Mouse (Mus musculus) hindbrain, embryonic 16.5 days (tissue): ENCODE data around the gene Epha4. TPM values are rescaled to one million over a fixed set of nuclear protein-coding genes. Genes with fewer than 3 reads are reported as not detected.
A peak's percentile ranks its signal among the peaks of the same experiment; 100 is the strongest.

Source experiments
- ATAC-seq: fragments of 200-750 bp; cut with Nextera tagmentation; 2 replicates; pipeline ENCODE4 v1.8.0; 2017; ENCODE audit warnings: moderate TSS enrichment, moderate library complexity
- H3K27ac ChIP-seq: fragments of 300-500 bp; sonication (generic); 2 replicates; pipeline ENCODE4 v1.5.1; 2014; ENCODE audit warnings: low read depth, mild to moderate bottlenecking, control low read depth, low read length, moderate library complexity
- H3K27me3 ChIP-seq: fragments of 300-500 bp; sonication (generic); replicated peaks from 2 replicates; pipeline ENCODE4 v1.6.1; 2014; ENCODE audit warnings: low read length; ENCODE audit not compliant: control insufficient read depth, insufficient read depth
- H3K36me3 ChIP-seq: fragments of 300-500 bp; sonication (generic); 2 replicates; pipeline ENCODE4 v1.6.1; 2014; ENCODE audit warnings: mild to moderate bottlenecking, low read length, moderate library complexity, mixed read lengths; ENCODE audit not compliant: control insufficient read depth, insufficient read depth
- H3K4me1 ChIP-seq: fragments of 300-500 bp; sonication (generic); 2 replicates; pipeline ENCODE4 v1.6.1; 2014; ENCODE audit warnings: low read depth, low read length; ENCODE audit not compliant: control insufficient read depth, insufficient read depth
- H3K4me2 ChIP-seq: fragments of 300-500 bp; sonication (generic); 2 replicates; pipeline ENCODE4 v1.6.1; 2014; ENCODE audit warnings: mild to moderate bottlenecking, low read length, control low read depth, moderate library complexity
- H3K4me3 ChIP-seq: fragments of 300-500 bp; sonication (generic); 2 replicates; pipeline ENCODE4 v1.5.1; 2014; ENCODE audit warnings: mild to moderate bottlenecking, low read length, control low read depth, moderate library complexity
- H3K9ac ChIP-seq: fragments of 300-500 bp; sonication (generic); 2 replicates; pipeline ENCODE4 v1.6.1; 2014; ENCODE audit warnings: low read depth, mild to moderate bottlenecking, control low read depth, low read length, moderate library complexity
- H3K9me3 ChIP-seq: fragments of 300-500 bp; sonication (generic); 2 replicates; pipeline ENCODE4 v1.6.1; 2014; ENCODE audit warnings: mild to moderate bottlenecking, low read length, moderate library complexity; ENCODE audit not compliant: control insufficient read depth
- WGBS: fragments of 180-500 bp; shearing (Covaris S2); extraction: QIAGEN DNeasy Blood & Tissue Kit; methylation state at CpG from one replicate; pipeline ENCODE4 v1.1.7; 2014; 5-methylcytosine and 5-hydroxymethylcytosine counted together
- polyA plus RNA-seq: library from polyadenylated mRNA; unstranded; fragments of >200 nt; fragmentation: Nextera tagmentation; extraction: Ambion mirVana; gene quantifications from 2 replicates; pipeline ENCODE4 v1.2.1, GENCODE M21; 2015

The Epha4 gene
- polyA plus RNA-seq: 37.7 and 40.8 TPM in 2 replicates

- Histone ChIP-seq H3K4me3 (peak within 1 kb of the TSS; percentile 48), H3K9ac (peak within 1 kb of the TSS; percentile 67), H3K4me1 (peaks cover 17% of the 10 kb centered on the region), H3K4me2 (peak within 1 kb of the TSS; percentile 96), H3K27ac (peak within 1 kb of the TSS; percentile 79), H3K9me3 (no peaks in the 10 kb centered on the region), H3K27me3 (no peaks in the 10 kb centered on the region), H3K36me3 (no peaks in the 10 kb centered on the region)
- peak; percentile 95 for ATAC-seq
- WGBS: under 1% methylated on average over 40 of the region's 40 CpGs
Measured at GRCm38 (mm10) chr1:77514963-77515650, at the start of gene Epha4. Epha4 (minus strand) TSS chr1:77515088.

- Histone ChIP-seq H3K9ac (no peak overlapping the region), H3K9me3 (no peaks in the 10 kb centered on the region), H3K4me3 (no peak overlapping the region), H3K36me3 (no peaks in the 10 kb centered on the region), H3K4me2 (no peak overlapping the region), H3K4me1 (peaks cover 3% of the 10 kb centered on the region; the same call in 1 of the 2 replicates), H3K27me3 (no peaks in the 10 kb centered on the region), H3K27ac (no peak overlapping the region)
- 21% methylated on average over 3 of the region's 3 CpGs for WGBS
- no peak for ATAC-seq
Measured at GRCm38 (mm10) chr1:77556199-77556598, 41.3 kb upstream of the Epha4 start.

GRCm38 (mm10) chr1:77551927-77552326 is 37.0 kb upstream of the Epha4 start:
- WGBS: 62% methylated on average over 7 of the region's 7 CpGs
- Histone ChIP-seq H3K27me3 (no peaks in the 10 kb centered on the region), H3K4me1 (peaks cover 3% of the 10 kb centered on the region), H3K27ac (no peak overlapping the region), H3K4me2 (no peak overlapping the region), H3K4me3 (no peak overlapping the region), H3K9ac (no peak overlapping the region), H3K36me3 (no peaks in the 10 kb centered on the region), H3K9me3 (no peaks in the 10 kb centered on the region)
- ATAC-seq: peak; percentile 69

DNA sequence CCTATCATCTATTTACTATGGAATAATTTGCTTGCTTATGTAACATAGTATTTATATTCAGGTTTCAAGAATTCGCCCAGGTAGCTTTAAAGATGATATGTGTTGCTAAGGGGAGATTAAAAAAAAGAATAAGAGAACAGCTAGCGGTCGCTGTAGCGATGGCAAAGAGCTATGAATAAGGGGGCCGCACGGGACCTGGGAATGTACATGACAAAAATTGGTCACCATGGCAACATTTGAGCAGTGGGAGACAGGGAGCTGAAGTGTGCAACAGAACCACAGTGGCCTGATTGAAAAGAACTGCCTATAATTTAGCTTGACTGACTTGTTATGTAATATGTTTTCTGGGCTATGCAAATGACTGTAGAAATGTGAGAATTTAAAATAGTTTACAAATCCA is 30.8 kb upstream of the Epha4 start:
- Histone ChIP-seq H3K36me3 (no peaks in the 10 kb centered on the region), H3K27ac (no peak overlapping the region), H3K27me3 (no peaks in the 10 kb centered on the region), H3K4me1 (peaks cover 16% of the 10 kb centered on the region), H3K4me3 (no peak overlapping the region), H3K9me3 (no peaks in the 10 kb centered on the region), H3K9ac (no peak overlapping the region), H3K4me2 (no peak overlapping the region)
- WGBS: 9% methylated on average over 6 of the region's 6 CpGs
- ATAC-seq: peak; percentile 97

- Histone ChIP-seq H3K9me3 (no peaks in the 10 kb centered on the region), H3K27me3 (no peaks in the 10 kb centered on the region), H3K4me2 (no peak overlapping the region), H3K9ac (no peak overlapping the region), H3K4me1 (peaks cover 16% of the 10 kb centered on the region), H3K36me3 (no peaks in the 10 kb centered on the region), H3K4me3 (no peak overlapping the region), H3K27ac (no peak overlapping the region)
- ATAC-seq: no peak
- 80% methylated on average over 1 of the region's 1 CpGs for WGBS
Measured at GRCm38 (mm10) chr1:77545035-77545434, 30.1 kb upstream of the Epha4 start.

- Histone ChIP-seq H3K4me1 (peaks cover 16% of the 10 kb centered on the region), H3K9ac (no peak overlapping the region), H3K36me3 (no peaks in the 10 kb centered on the region), H3K9me3 (no peaks in the 10 kb centered on the region), H3K27ac (no peak overlapping the region), H3K27me3 (no peaks in the 10 kb centered on the region), H3K4me3 (no peak overlapping the region), H3K4me2 (no peak overlapping the region)
- ATAC-seq: no peak
- WGBS: 21% methylated on average over 3 of the region's 3 CpGs
Measured at GRCm38 (mm10) chr1:77544279-77544678, 29.4 kb upstream of the Epha4 start.

DNA sequence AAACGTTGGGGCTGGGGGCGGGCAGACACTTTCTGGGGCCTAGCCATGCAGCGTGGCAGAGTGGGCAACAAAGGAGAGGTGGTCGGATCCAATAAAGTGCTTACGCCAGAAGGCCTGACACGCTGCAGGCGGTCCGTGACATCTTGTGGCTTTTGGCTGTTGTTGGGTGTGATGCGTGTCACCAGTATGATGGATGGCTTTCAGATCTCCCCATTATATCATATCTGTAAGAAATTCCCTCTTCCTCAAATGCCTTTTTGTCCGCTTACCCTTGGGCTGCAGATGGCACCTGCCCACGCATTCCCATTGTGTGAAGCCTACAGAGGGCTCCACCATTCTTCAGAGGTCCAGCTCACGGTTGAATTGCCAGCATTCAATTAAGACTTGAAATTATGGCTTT is 25.1 kb upstream of the Epha4 start:
- WGBS: 47% methylated on average over 12 of the region's 12 CpGs
- no peak overlapping the region for H3K9ac ChIP-seq

DNA sequence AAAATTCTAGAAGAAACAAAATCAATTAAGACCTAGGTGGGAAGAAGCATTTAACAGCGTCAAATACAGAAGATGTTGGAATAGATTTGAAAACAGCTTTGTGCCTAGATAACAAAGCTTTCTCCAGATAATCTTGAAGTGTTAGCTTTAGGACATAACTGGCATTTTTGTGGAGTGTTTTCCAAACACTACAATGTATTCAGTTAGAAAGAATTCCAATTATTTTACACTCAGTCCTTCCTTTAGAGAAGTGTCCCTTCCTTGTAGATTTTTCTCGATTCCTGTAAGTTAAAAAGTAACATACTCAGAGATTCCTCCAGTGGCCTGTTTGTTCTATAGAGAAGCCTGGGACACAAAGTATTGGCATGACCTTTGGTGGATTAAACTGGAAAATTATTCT is 23.7 kb upstream of the Epha4 start:
- Histone ChIP-seq H3K4me2 (no peak overlapping the region), H3K27ac (no peak overlapping the region), H3K9ac (no peak overlapping the region), H3K4me1 (no peaks in the 10 kb centered on the region), H3K36me3 (no peaks in the 10 kb centered on the region), H3K9me3 (no peaks in the 10 kb centered on the region), H3K4me3 (no peak overlapping the region), H3K27me3 (no peaks in the 10 kb centered on the region)
- ATAC-seq: no peak
- 72% methylated on average over 2 of the region's 2 CpGs for WGBS

More for the DNA sequence above, 25.1 kb upstream of the Epha4 start:
- ATAC-seq: no peak
- Histone ChIP-seq H3K4me1 (no peaks in the 10 kb centered on the region), H3K36me3 (no peaks in the 10 kb centered on the region), H3K4me3 (no peak overlapping the region), H3K9me3 (no peaks in the 10 kb centered on the region), H3K27ac (no peak overlapping the region), H3K27me3 (no peaks in the 10 kb centered on the region), H3K4me2 (no peak overlapping the region)

DNA sequence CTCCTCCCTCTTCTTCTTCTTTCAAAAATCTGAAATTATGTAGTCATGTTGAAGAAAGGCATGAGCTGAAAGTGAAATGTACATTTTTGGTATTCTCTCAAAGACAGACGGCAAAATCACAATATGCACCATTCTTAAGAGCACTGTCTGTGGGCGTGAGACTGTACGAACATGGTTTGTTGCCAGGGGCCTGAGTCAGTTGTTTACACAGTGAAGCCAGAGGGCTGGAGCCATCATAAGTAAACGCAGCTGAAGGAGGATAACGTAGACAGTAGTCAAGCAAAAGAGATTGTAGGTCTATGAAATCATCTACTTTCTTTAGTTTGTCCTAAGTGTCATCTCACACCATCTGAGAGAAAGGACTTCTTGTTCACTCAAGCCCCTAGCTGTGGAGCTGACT is 21.0 kb upstream of the Epha4 start:
- Histone ChIP-seq H3K9me3 (no peaks in the 10 kb centered on the region), H3K27me3 (no peaks in the 10 kb centered on the region), H3K9ac (no peak overlapping the region), H3K4me3 (no peak overlapping the region), H3K4me1 (peaks cover 8% of the 10 kb centered on the region), H3K36me3 (no peaks in the 10 kb centered on the region), H3K27ac (no peak overlapping the region), H3K4me2 (no peak overlapping the region)
- 85% methylated on average over 5 of the region's 5 CpGs for WGBS
- no peak for ATAC-seq
